In genomic region chr14:45219281-45220089, GRCm38 (mm10) we compare ENCODE assay signal across 8 mouse cellular contexts. TPM values are rescaled to one million over a fixed set of nuclear protein-coding genes. Genes with fewer than 3 reads are reported as not detected.
A peak's percentile ranks its signal among the peaks of the same experiment; 100 is the strongest.
DNase-seq lines count a peak whose midpoint lies in the region; ATAC-seq and TF ChIP-seq lines count a peak whose summit lies in the region.

Gene Gpr137c, plus strand, starts transcription at chr14:45219717.

- WGBS in hindbrain, embryonic 10.5 days = under 1% methylated on average over 86 of the region's 86 CpGs
- WGBS in lung, embryonic 15.5 days = under 1% methylated on average over 77 of the region's 86 CpGs
- 1% methylated on average over 76 of the region's 86 CpGs for WGBS in olfactory bulb, adult 2 months

- TF ChIP-seq POLR2A in olfactory bulb, adult 2 months (IDR thresholded peaks at IDR 0.05; ENCODE audit: insufficient read depth, low read depth, low read length) = peak; percentile 92

- H3K9me3 ChIP-seq in hindbrain, embryonic 10.5 days = no peaks in the 10 kb centered on the region
- H3K9me3 ChIP-seq in lung, embryonic 15.5 days = no peaks in the 10 kb centered on the region

- H3K4me1 ChIP-seq in hindbrain, embryonic 10.5 days (replicated peaks) = peaks cover 18% of the 10 kb centered on the region
- H3K4me1 ChIP-seq in lung, embryonic 15.5 days = peaks cover 8% of the 10 kb centered on the region
- H3K4me1 ChIP-seq in olfactory bulb, adult 2 months (ENCODE audit: control insufficient read depth, insufficient read depth, low read length) = peaks cover 3% of the 10 kb centered on the region; the same call in 1 of the 2 replicates

- H3K27ac ChIP-seq in hindbrain, embryonic 10.5 days = peak within 1 kb of the TSS; percentile 94
- peak within 1 kb of the TSS; percentile 92 for H3K27ac ChIP-seq in lung, embryonic 15.5 days
- peak within 1 kb of the TSS; percentile 91 for H3K27ac ChIP-seq in olfactory bulb, adult 2 months (ENCODE audit: insufficient read depth, low read depth, low read length)

- in situ Hi-C loops in Patski (cut with MboI; ENCODE audit: low pct_unique_long_range_greater_than_20kb) = no loop called here

- peak within 1 kb of the TSS; percentile 61 for H3K9ac ChIP-seq in lung, embryonic 15.5 days

- peak within 1 kb of the TSS; percentile 93 for H3K4me2 ChIP-seq in lung, embryonic 15.5 days

- DNase-seq in Patski (ENCODE audit: low read depth, low spot score) = peak; percentile 97
- peak; percentile 99 for DNase-seq in cerebellum, postnatal 10 days
- DNase-seq in frontal cortex, adult 2 months (ENCODE audit: extremely low spot score in 1 of 2, low spot score in 1 of 2) = peak; percentile 99
- peak; percentile 98 for DNase-seq in hindbrain, embryonic 10.5 days (ENCODE audit: low spot score)
- DNase-seq in layer of hippocampus, adult 9-10 months (ENCODE audit: low spot score) = peak; percentile 97
- DNase-seq in thymus, adult 18-20 months = peak; percentile 99 to 100

- TF ChIP-seq CTCF in Patski (IDR thresholded peaks at IDR 0.05) = no peak
- no peak for TF ChIP-seq CTCF in olfactory bulb, adult 2 months (IDR thresholded peaks at IDR 0.05; ENCODE audit: insufficient read depth, low read depth, low read length)

- peak within 1 kb of the TSS; percentile 82 for H3K4me3 ChIP-seq in hindbrain, embryonic 10.5 days
- H3K4me3 ChIP-seq in lung, embryonic 15.5 days = peak within 1 kb of the TSS; percentile 68
- H3K4me3 ChIP-seq in olfactory bulb, adult 2 months (ENCODE audit: insufficient read depth, low read depth, low read length) = peak within 1 kb of the TSS; percentile 98

- CTCF ChIA-PET in Patski (lab: Charles Lee) = interaction anchor here (1.0 kb wide), 1 partner anchor 57 kb away, joined by 3 read pairs; no protein-coding TSS in a partner anchor

- POLR2A ChIA-PET in Patski (lab: Charles Lee) = no interaction called here

- 0 out of 2 replicates have a peak, but pooled peaks cover 2% of the 10 kb centered on the region for H3K36me3 ChIP-seq in hindbrain, embryonic 10.5 days
- no peaks in the 10 kb centered on the region for H3K36me3 ChIP-seq in lung, embryonic 15.5 days

- H3K27me3 ChIP-seq in Patski = no peaks in the 10 kb centered on the region
- H3K27me3 ChIP-seq in hindbrain, embryonic 10.5 days (ENCODE audit: insufficient read depth, poor library complexity, severe bottlenecking) = no peaks in the 10 kb centered on the region
- H3K27me3 ChIP-seq in lung, embryonic 15.5 days = no peaks in the 10 kb centered on the region

- peak; percentile 99 for ATAC-seq in Patski
- ATAC-seq in lung, embryonic 15.5 days (ENCODE audit: borderline replicate concordance, extremely low read depth, low FRiP score, low TSS enrichment) = peak; percentile 99

RNA-seq across cellular contexts. Expression of gene Gpr137c, which starts in this region (rescaled TPM):
- 3.1 TPM for polyA plus RNA-seq in Patski (2021)
- 28.9 and 30.9 TPM in 2 replicates for polyA plus RNA-seq in frontal cortex, adult 2 months (2012; rRNA removed)
- polyA plus RNA-seq in hindbrain, embryonic 10.5 days (2016; fragmentation: Nextera tagmentation; extraction: Ambion mirVana) = 4.3 and 6.2 TPM in 2 replicates
- 1.4 and 1.5 TPM in 2 replicates for polyA plus RNA-seq in lung, embryonic 15.5 days (2015; fragmentation: Nextera tagmentation; extraction: Ambion mirVana)
- polyA plus RNA-seq in olfactory bulb, adult 2 months (2012; ENCODE audit: insufficient read depth, insufficient read length, low replicate concordance, missing spikeins) = not detected in 2 replicates

Comparison
In these comparisons a context has a peak if more than half of its experiments do, and no peak if none do; other contexts are left out.
1. Peak in every context shown above with its lines: DNase-seq, ATAC-seq, H3K4me3 ChIP-seq and H3K27ac ChIP-seq.